Mouse (Mus musculus) adrenal gland, postnatal 4 days (tissue): ENCODE measurements around the gene Cldn7. TPM values are rescaled to one million over a fixed set of nuclear protein-coding genes. Genes with fewer than 3 reads are reported as not detected.

Experiments used
- DNase-seq, 2 experiments: peaks; one replicate each; pipeline ENCODE4 v3.0.0; 2021 to 2022; ENCODE audit warnings: low spot score in 2 of 2, mixed read lengths in 2 of 2
- total RNA-seq, 2 experiments: library from RNA; stranded (reverse); gene quantifications; 2 replicates each; pipeline ENCODE4 v1.2.3; 2021

Cldn7 gene
- total RNA-seq, 2 experiments from 2014 or later: 3.1 to 17.3 TPM

GRCm38 (mm10) chr11:69984431-69984830, 19.9 kb downstream of the Cldn7 start:
- DNase-seq: no peak

DNA sequence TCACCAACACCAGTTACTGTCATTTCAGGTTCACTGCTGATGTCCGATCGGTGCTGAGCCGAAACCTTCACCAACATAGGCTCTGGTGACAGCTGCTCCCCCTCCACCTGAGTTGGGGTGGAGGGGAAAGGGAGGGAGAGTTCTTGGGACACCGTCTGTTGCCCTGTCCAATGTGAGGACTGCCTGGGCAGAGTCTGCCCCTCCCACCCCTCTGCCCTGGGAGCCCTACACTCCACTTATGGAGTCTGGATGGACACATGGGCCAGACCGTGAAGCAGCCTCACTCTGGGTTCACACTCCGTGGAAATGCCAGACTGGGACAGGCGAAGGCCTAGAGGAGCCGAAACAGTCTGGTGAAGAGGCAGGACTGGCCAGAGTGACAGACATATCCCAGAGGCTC, 25.4 kb downstream of the Cldn7 start:
- DNase-seq: no peak

DNA sequence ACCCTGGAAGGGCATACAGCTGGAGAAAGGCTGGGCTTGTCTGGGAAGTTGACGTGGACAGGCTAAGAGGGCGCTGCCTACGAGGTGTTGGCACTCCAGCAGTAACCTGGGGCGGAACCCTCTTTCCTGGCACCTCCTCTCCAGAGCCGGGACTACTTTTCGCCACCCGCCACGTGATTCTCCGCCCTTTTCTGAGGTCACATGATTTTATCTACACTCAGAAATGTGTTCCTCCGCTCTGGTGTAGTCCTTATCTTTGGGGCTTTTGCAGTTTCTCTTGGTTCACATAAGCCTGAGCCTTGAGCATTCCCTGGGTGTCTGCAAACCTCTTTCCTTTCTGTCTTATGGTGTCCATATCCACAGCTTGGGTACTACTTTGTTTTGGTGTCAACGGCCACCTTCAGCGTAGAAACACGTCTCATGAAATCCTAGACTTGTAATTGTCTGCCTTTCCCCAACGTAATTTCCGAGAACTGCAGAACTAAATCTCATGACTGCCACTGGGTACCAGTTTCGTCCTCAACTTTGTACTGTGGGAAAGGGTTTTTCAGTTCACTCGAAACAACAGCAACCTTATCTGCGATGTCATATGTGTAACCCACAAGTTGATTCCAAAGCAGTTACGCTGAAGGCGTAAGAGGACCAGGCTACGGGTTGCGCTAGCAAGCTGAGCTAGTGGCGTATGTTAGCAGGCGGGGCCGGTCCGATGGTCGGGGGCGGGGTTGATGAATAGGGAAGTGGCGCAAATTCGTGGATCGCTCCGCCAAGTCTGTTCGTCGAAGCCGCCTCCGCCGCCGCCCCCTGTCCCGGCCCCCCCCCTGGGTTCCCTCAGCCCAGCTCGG, 26.5 kb downstream of the Cldn7 start, which contains the start of gene Gabarap:
Gabarap (plus strand) TSS at position 294 of the 842 bp plus-strand sequence.
- peak; percentile 85 to 95 for DNase-seq

DNA sequence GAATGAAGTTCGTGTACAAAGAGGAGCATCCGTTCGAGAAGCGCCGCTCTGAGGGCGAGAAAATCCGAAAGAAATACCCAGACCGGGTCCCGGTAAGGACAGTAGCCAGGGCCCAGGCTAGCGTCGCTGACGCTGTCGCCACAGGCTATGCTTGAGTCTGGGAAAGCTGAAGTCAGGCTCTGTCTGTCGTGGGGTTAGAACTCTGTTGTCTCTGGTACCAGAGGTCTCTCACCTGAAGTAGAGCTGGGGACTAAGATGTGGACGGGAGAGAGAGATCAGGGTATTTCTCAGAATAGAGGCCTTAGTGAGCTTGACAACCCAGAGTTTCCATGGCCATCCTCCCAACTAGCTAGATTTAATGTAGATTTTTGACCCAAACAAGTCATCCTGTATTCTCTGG, 27.1 kb downstream of the Cldn7 start:
- DNase-seq: no peak

DNA sequence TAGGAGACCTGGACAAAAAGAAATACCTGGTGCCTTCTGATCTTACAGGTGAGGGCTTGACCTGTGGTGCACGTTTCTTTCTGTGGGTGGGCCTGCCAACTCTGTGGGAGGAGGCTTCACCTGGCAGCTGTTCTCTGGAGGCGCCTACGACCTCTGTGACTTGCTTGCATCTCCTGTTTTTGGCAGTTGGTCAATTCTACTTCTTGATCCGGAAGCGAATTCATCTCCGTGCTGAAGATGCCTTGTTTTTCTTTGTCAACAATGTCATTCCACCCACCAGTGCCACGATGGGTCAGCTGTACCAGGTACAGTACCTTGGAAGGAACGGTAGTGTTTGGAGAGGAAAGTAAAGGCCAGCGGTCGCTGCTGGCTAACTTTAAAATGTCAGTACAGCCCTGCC, 27.8 kb downstream of the Cldn7 start:
- DNase-seq: no peak

GRCm38 (mm10) chr11:69992932-69993331, 28.4 kb downstream of the Cldn7 start:
- DNase-seq: no peak

DNA sequence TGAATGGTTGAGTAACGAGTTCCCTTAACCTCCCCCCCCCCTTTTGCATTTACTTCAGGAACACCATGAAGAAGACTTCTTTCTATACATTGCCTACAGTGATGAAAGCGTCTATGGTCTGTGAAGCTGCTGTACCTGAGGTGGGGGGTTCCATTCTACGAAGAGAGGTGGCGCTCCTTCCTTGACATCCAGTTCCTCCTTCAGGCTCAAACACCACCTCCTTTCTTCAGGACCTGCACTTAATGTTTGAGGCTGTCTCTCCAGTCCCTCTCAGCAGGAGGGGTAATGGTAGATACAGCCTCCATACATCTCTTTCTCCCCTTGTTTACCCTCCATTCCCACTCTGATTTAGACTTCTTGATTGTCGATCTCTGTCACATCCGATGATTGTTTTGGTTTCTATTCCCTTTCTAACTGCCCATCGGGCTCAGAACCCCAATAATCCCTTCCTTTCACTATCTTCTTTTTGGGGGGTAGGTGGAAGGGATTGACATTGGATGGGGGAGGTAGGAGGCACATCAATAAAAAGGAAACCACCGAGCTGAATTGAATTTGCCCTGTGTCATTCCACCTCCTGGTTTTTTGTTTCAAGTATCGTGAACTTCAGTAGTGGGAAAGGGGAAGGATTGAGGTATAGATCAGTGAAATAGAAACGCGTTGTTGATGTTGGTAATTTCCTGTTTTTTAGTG, 30.0 kb downstream of the Cldn7 start:
- DNase-seq: no peak

DNA sequence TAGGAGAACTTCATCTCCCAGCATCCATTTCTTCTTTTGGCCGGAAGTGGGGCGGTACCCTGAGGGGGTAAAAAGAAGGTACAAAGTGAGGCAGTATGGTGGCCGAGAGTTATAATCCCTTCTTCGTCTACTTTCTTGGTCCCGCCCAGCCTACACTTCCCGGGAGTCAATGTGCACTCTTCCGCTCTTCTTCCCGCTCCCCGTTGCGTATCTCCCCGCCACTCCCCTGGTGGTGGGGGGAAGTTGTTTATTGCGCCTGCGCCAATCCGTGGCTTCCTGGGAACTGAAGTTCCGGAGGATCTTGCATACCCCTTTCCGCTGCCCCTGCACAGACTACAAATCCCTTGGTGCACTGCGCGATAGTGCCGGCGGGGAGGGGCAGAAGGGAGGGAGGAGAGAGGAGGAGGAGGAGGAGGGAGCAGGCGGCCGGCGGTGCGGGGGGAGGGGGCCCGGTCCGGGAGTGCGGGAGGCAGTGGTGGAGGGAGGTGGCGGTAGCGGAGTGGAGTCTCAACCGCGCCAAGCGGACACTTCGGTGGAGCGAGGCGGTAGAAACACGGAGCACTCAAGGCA, 30.9 kb downstream of the Cldn7 start, which contains the start of gene Phf23:
Phf23 (plus strand) TSS at position 387 of the 570 bp plus-strand sequence.
- peak; percentile 87 to 97 for DNase-seq

DNA sequence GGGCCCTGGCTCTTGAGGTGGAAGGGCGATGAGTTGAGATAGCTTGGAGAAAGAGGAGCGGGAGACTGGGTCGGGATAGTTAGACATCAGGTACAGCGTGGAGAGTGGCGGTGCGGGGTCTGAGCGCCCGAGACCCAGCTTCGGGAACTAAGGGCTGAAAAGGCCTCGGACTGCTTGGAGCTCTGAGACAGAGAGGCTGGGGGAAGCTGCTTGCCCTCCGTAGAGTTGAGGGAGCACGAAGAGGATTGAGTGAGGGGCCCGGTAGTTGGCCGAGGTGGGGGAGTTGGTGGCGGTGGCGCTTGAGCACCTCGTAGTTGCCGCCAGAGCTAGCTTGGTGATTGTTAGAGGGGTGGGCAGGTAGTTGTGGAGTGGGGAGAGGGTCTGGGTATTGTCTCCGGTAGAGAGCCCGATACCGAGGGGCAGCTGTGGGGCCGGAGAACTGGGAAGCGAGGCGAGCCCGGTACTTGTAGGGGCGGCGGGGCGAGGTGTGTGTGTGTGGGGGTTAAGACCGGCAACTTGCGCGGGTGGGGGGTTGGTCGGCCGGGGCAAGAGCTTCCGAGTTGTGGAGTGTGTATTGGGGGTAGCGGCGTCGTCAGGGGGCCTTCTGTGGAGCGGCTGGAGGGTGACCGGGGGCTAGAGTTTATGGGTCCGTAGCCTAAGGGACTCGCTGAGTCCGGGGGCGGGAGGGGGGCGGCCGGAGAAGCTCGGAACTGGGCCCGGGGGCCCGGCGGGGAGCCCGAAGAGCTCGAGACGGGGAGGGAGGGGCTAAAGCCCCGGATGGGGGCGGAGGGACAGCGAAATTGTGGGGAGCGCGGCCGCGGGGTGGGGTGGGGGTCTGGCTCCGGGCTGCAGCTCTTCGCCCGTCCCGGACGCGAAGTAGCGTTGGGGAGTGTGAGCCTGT, 31.8 kb downstream of the Cldn7 start:
- no peak for DNase-seq

GRCm38 (mm10) chr11:69997070-69997509, 32.5 kb downstream of the Cldn7 start:
- DNase-seq: peak; percentile 79 to 86

DNA sequence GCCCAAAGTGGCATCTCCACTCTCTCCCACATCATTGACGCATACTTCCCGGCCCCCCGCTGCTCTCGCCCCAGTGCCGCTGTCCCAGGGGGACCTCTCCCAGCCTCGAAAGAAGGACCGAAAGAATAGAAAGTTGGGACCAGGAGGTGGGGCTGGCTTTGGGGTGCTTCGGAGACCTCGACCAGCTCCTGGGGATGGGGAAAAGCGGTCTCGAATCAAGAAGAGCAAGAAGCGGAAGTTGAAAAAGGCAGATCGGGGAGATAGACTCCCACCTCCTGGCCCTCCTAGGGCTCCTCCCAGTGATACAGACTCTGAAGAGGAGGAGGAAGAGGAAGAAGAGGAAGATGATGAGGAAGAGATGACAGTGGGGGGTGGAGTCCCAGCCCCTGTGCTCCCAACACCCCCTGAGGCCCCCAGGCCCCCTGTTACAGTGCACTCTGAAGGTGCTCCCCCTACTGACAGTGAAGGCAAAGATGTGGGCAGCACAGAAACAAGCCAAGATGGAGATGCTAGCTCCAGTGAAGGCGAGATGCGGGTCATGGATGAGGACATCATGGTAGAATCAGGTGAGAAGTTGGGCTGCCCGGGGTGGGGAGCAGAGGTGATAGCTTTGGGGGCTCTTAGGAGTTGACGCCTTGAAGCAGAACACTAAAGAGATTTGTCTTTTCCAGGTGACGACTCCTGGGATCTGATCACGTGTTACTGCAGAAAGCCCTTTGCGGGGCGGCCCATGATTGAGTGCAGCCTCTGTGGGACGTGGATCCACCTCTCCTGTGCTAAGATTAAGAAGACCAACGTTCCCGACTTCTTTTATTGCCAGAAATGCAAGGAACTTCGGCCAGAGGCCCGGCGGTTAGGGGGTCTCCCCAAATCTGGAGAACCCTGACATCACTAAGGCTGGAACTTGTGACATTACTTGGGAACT, 34.2 kb downstream of the Cldn7 start:
- DNase-seq: no peak

DNA sequence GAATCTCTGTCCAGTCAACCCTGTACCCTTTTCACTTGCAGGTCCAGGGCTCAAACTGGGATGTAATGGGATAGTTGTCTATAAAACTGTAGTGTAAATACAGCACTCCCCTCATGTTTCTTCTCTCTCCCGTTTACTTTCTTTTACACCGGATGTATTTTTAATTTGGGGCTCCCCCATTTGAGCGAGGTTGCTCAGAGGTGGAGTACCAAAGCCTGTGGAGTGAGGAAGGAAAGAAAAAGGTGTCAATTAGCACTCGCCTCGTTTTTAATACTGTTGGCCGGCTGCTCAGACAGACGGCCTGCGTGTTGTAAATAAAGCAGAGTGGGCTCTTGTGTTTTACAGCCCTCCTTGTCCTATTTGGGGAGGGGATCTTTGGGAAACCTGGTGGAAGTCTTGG, 35.1 kb downstream of the Cldn7 start:
- DNase-seq: no peak

- DNase-seq: peak; percentile 71 to 83
Observed at GRCm38 (mm10) chr11:70000396-70000898, 35.9 kb downstream of the Cldn7 start, which contains the start of gene Dvl2. Gene Dvl2, plus strand, starts transcription at chr11:70000595.

GRCm38 (mm10) chr11:70001159-70001558, 36.6 kb downstream of the Cldn7 start:
- no peak for DNase-seq

DNA sequence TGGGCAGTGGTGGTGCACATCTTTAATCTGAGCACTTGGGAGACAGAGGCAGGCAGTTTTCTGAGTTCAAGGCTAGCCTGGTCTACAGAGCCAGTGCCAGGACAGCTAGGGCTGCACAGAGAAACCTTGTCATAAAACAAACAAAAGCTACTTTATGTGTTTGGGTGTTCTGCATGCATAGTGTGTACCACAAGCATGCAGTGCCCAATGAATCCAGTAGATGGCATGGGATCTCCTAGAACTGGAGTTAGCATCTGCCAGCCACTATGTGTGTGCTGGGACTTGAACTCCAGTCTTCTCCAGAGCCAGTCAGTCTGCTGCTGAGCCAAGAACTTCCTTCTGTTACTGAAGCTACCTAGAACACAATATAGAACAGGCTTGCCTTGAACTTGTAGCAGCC, 37.3 kb downstream of the Cldn7 start:
- DNase-seq: no peak

DNA sequence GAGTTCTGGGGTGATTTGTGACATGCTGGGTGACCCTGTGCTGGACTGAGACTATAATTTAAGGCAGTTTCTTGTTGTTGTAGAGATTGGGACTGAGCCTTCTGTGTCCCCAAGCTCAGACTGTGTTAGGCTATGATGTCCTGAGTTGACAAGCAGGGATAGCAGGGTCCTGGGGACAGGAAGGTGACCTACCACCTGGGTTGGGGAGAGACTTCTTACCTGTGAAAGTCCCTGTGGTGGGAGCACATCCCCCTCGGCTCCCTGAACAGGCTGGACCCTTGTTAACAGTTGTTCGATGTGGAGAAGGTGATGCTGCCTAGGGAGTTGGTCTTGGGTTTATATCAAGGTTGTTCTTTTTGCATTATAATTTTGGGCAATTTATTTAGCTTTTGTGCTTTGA, 37.9 kb downstream of the Cldn7 start:
- no peak for DNase-seq

DNA sequence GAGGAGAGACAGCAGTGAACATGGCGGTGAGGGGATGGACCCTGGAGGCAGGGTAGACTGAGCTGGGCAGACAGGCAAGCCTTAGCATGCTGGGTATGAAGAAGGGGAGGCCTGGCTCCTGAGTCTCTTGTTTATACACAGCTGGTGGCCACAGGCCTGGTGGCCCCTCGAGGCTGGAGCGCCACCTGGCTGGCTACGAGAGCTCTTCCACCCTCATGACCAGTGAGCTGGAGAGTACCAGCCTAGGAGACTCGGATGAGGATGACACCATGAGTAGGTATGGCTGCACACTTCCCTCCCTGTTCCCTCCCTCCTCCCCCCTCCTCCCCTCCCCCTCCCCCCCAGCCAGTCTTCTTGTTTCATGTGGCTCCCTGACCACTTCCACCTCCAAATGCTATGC, 40.9 kb downstream of the Cldn7 start:
- no peak for DNase-seq

DNA sequence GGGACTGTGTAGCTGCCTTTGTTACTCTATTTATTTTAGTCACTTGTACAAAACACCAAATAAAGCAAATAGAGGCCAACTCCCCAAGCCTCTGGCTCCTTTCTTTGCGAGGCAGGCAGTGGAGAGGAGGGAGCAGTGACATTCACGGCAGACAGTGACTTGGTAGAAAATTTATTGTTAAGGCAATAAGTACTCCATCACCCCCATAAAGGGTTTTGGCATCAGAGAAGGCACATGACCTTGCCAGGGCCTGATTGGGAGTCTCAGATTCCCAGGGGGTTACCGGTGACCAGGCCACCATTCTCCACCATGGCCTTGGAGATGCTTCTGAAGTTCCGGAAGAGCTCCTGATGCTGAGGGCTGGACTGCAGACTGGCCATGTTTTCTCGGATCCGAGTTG, 45.5 kb downstream of the Cldn7 start:
- no peak for DNase-seq

DNA sequence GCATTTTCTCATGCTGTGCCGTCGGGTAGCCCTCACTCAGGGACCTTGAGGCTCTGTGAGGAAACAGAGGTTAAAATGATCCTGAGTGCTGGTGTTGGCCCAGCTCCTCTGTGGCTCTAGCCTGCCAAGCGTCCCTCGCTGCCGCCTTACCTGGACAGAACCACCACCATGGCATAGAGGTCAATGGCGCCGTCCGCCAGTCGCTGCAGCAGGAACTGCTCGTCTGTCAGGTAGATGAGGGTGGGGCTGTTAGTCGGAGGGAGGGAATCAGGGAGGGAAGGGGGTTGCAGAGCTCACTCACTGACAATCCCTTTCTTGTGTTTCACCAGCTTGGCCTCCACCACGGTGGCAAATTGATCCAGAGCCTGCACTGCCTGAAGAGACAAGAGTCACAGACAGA, 46.0 kb downstream of the Cldn7 start:
- no peak for DNase-seq

- DNase-seq: no peak
Observed at GRCm38 (mm10) chr11:70010961-70011360, 46.4 kb downstream of the Cldn7 start.
